Mouse (Mus musculus) liver, embryonic 15.5 days (tissue): ENCODE data around the gene Prickle4. TPM values are rescaled to one million over a fixed set of nuclear protein-coding genes. Genes with fewer than 3 reads are reported as not detected.
"Not testable (repeated sequence)": the region's sequence is repeated elsewhere in the genome, so short reads cannot be mapped to it uniquely, and the experiment has no call there.

Experiments
- ATAC-seq: fragments of 200-750 bp; cut with Nextera tagmentation; 2 replicates; pipeline ENCODE4 v1.8.0; 2017; ENCODE audit warnings: moderate number of reproducible peaks, mild to moderate bottlenecking, moderate library complexity; ENCODE audit not compliant: insufficient read depth
- H3K27ac ChIP-seq: fragments of 300-500 bp; sonication (generic); replicated peaks from 2 replicates; pipeline ENCODE4 v1.5.1; 2015; ENCODE audit warnings: mild to moderate bottlenecking, inconsistent platforms
- H3K27me3 ChIP-seq: fragments of 300-500 bp; sonication (generic); 2 replicates; pipeline ENCODE4 v1.6.1; 2015; ENCODE audit warnings: mild to moderate bottlenecking, inconsistent platforms
- H3K36me3 ChIP-seq: fragments of 300-500 bp; sonication (generic); replicated peaks from 2 replicates; pipeline ENCODE4 v1.6.1; 2015; ENCODE audit warnings: moderate library complexity, mild to moderate bottlenecking, inconsistent platforms
- H3K4me1 ChIP-seq: fragments of 300-500 bp; sonication (generic); replicated peaks from 2 replicates; pipeline ENCODE4 v1.6.1; 2015; ENCODE audit warnings: inconsistent platforms
- H3K4me2 ChIP-seq: fragments of 300-500 bp; sonication (generic); 2 replicates; pipeline ENCODE4 v1.6.1; 2015; ENCODE audit warnings: moderate library complexity, mild to moderate bottlenecking, inconsistent platforms
- H3K4me3 ChIP-seq: fragments of 300-500 bp; sonication (generic); replicated peaks from 2 replicates; pipeline ENCODE4 v1.5.1; 2015; ENCODE audit warnings: mild to moderate bottlenecking, inconsistent platforms
- H3K9ac ChIP-seq: fragments of 300-500 bp; sonication (generic); 2 replicates; pipeline ENCODE4 v1.6.1; 2015; ENCODE audit warnings: moderate library complexity, mild to moderate bottlenecking, inconsistent platforms
- H3K9me3 ChIP-seq: fragments of 300-500 bp; sonication (generic); replicated peaks from 2 replicates; pipeline ENCODE4 v1.6.1; 2016; ENCODE audit warnings: inconsistent platforms
- WGBS: fragments of 180-500 bp; shearing (Covaris S2); methylation state at CpG from one replicate; pipeline ENCODE4 v1.1.7; 2015; ENCODE audit warnings: mixed read lengths; ENCODE audit not compliant: insufficient replicate concordance; 5-methylcytosine and 5-hydroxymethylcytosine counted together
- polyA plus RNA-seq: library from polyadenylated mRNA; unstranded; fragments of >200 nt; fragmentation: Nextera tagmentation; extraction: Ambion mirVana; gene quantifications from 2 replicates; pipeline ENCODE4 v1.2.1, GENCODE M21; 2015

Prickle4 gene
- polyA plus RNA-seq, 1 experiment from 2014 or later, result not detected

- 63% methylated on average over 7 of the region's 7 CpGs for WGBS
- Histone ChIP-seq H3K4me2 (no peak overlapping the region), H3K36me3 (0 out of 2 replicates have a peak, but pooled peaks cover 7% of the 10 kb centered on the region), H3K9me3 (no peaks in the 10 kb centered on the region), H3K4me1 (no peaks in the 10 kb centered on the region), H3K27me3 (no peaks in the 10 kb centered on the region), H3K27ac (no peak overlapping the region), H3K9ac (no peak overlapping the region), H3K4me3 (no peak overlapping the region)
- ATAC-seq, result no peak
Observed at GRCm38 (mm10) chr17:47664474-47664873, 30.1 kb downstream of the Prickle4 start.

GRCm38 (mm10) chr17:47663009-47663713, 31.4 kb downstream of the Prickle4 start:
- Histone ChIP-seq H3K9me3 (no peaks in the 10 kb centered on the region), H3K4me2 (no peak overlapping the region), H3K27me3 (no peaks in the 10 kb centered on the region), H3K4me3 (no peak overlapping the region), H3K4me1 (peaks cover 6% of the 10 kb centered on the region; the same call in 1 of the 2 replicates), H3K9ac (no peak overlapping the region), H3K27ac (no peak overlapping the region), H3K36me3 (0 out of 2 replicates have a peak, but pooled peaks cover 7% of the 10 kb centered on the region)
- WGBS, result 76% methylated on average over 9 of the region's 9 CpGs
- no peak for ATAC-seq

DNA sequence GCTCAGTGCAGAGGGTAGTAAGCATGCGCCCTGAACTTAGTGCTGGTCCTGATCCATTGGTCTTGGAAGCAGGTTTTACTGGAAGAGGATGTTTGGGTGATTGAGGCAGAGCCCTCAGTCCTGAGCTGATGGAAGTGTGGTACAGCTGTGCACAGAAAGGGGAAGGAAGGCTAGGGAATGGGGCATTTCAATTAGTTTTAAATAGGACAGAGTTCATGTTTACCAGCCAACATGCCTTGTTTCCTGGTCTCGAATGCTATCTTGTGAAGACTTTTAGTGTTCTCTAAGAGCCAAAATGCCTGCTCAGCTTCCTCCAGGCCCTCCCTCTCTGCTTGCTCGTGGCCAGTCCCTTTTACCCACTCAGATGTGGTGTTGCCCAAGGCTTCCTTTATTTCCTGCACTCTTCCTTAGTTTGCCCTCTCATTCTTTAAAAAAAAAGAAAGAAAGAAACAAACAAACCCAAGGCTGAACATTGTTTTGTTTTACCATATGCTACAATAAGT, 35.7 kb downstream of the Prickle4 start:
- Histone ChIP-seq H3K4me3 (no peak overlapping the region), H3K36me3 (peaks cover 8% of the 10 kb centered on the region; the same call in 1 of the 2 replicates), H3K9me3 (no peaks in the 10 kb centered on the region), H3K27ac (0 out of 2 replicates have a peak overlapping the region, but pooled peaks have one; percentile 7), H3K4me1 (peaks cover 6% of the 10 kb centered on the region; the same call in 1 of the 2 replicates), H3K27me3 (no peaks in the 10 kb centered on the region), H3K4me2 (no peak overlapping the region), H3K9ac (no peak overlapping the region)
- ATAC-seq, result no peak
- 39% methylated on average over 3 of the region's 3 CpGs for WGBS

GRCm38 (mm10) chr17:47657901-47658300, 36.6 kb downstream of the Prickle4 start:
- Histone ChIP-seq H3K27me3 (no peaks in the 10 kb centered on the region), H3K4me2 (no peak overlapping the region), H3K9ac (no peak overlapping the region), H3K4me1 (peaks cover 6% of the 10 kb centered on the region; the same call in 1 of the 2 replicates), H3K36me3 (peaks cover 16% of the 10 kb centered on the region; the same call in 1 of the 2 replicates), H3K27ac (no peak overlapping the region), H3K4me3 (no peak overlapping the region), H3K9me3 (no peaks in the 10 kb centered on the region)
- 80% methylated on average over 4 of the region's 4 CpGs for WGBS
- no peak for ATAC-seq

DNA sequence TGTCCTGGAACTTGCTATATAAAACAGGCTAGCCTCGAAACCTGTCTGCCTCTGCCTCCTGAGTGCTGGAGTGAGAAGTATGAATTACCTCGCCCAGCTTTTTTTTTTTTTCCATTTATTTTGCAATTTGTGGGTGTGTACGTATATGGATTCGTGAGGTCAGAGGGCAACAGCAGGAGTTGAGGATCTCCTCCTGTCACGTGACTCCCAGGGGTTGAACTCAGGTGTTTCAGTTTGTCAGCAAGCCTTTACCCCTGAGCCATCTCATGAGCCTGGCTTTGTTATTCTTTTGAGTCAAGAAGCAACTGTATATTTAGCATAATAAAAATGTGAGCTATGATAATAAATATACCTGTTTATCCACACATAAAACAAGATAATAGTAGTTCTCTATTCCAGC, 38.8 kb downstream of the Prickle4 start:
- Histone ChIP-seq H3K4me2 (no peak overlapping the region), H3K36me3 (peaks cover 24% of the 10 kb centered on the region; the same call in 1 of the 2 replicates), H3K4me1 (peaks cover 6% of the 10 kb centered on the region; the same call in 1 of the 2 replicates), H3K27ac (no peak overlapping the region), H3K9ac (no peak overlapping the region), H3K4me3 (no peak overlapping the region), H3K27me3 (no peaks in the 10 kb centered on the region), H3K9me3 (no peaks in the 10 kb centered on the region)
- 77% methylated on average over 5 of the region's 5 CpGs for WGBS
- no peak for ATAC-seq

DNA sequence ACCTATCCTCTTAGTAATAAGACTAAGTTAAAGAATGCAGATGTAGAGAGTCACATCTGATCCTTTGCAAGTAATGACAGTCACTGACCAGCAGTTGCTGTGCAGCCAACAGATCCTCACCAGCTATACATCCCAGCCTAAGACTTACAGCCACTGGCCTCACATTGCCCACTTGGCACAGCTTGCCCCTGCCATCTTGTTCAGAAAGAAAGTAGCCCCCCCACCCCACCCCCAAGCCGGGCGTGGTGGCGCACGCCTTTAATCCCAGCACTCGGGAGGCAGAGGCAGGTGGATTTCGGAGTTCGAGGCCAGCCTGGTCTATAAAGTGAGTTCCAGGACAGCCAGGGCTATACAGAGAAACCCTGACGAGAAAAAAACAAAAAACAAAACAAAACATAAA, 40.2 kb downstream of the Prickle4 start:
- ATAC-seq, H3K27me3 ChIP-seq, H3K4me2 ChIP-seq, H3K9ac ChIP-seq, H3K9me3 ChIP-seq, H3K27ac ChIP-seq, H3K4me1 ChIP-seq, H3K4me3 ChIP-seq: not testable (repeated sequence)
- 81% methylated on average over 8 of the region's 8 CpGs for WGBS
- peaks cover 35% of the 10 kb centered on the region for H3K36me3 ChIP-seq

- H3K4me1 ChIP-seq, result 0 out of 2 replicates have a peak, but pooled peaks cover 4% of the 10 kb centered on the region
- whole genome bisulfite sequencing, result 80% methylated on average over 2 of the region's 2 CpGs
- H3K4me2 ChIP-seq, result no peak overlapping the region
- H3K27ac ChIP-seq, result no peak overlapping the region
- H3K27me3 ChIP-seq, result no peaks in the 10 kb centered on the region
- H3K9me3 ChIP-seq, result no peaks in the 10 kb centered on the region
- H3K9ac ChIP-seq, result no peak overlapping the region
- no peak overlapping the region for H3K4me3 ChIP-seq
- H3K36me3 ChIP-seq, result peaks cover 35% of the 10 kb centered on the region
- no peak for ATAC-seq
Observed at GRCm38 (mm10) chr17:47651953-47652352, 42.6 kb downstream of the Prickle4 start.

DNA sequence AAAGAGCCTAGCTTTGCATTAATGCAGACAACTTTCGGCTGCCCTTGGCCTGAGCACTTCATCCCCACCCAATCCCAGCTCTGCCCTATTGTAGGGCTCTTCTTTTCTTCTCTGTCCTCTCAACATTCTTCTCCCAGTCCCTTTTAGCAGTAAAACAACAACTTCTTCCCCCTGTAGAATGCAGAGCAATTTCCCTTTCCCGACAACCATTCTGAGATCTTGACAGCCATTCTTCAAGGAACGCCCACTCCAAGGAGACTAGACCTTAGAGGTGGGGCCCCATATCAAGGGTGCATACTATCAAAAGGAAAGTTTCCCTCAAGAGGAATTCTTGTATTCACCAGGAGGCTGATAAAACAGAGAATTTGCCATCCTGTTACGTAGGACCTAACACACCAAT, 45.6 kb downstream of the Prickle4 start:
- H3K27ac ChIP-seq, result no peak overlapping the region
- no peaks in the 10 kb centered on the region for H3K27me3 ChIP-seq
- no peak overlapping the region for H3K4me3 ChIP-seq
- H3K36me3 ChIP-seq, result peaks cover 30% of the 10 kb centered on the region
- H3K9ac ChIP-seq, result no peak overlapping the region
- 63% methylated on average over 4 of the region's 4 CpGs for WGBS
- peaks cover 7% of the 10 kb centered on the region; the same call in 1 of the 2 replicates for H3K4me1 ChIP-seq
- no peak for ATAC-seq
- no peak overlapping the region for H3K4me2 ChIP-seq
- H3K9me3 ChIP-seq, result no peaks in the 10 kb centered on the region

DNA sequence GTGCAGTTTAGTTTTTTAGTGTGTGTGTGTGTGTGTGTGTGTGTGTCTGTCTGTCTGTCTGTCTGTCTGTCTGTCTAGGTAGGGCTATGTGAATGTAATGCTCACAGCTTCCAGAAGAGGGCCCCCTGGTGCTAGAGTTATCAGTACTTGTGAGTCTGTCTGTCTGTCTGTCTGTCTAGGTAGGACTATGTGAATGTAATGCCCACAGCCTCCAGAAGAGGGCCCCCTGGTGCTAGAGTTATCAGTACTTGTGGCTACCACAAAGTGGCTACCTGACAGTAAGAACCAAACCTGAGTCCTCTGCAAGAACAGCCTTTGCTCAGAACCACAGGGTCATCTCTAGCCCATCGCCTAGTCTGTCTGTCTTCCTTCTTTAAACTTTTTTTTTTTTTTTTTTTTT, 47.9 kb downstream of the Prickle4 start:
- peak; percentile 58; the same call in 1 of the 2 replicates for ATAC-seq

GRCm38 (mm10) chr17:47642992-47643391, 51.5 kb downstream of the Prickle4 start:
- Histone ChIP-seq H3K4me1 (peaks cover 3% of the 10 kb centered on the region; the same call in 1 of the 2 replicates), H3K9ac (no peak overlapping the region), H3K4me2 (no peak overlapping the region), H3K4me3 (no peak overlapping the region), H3K36me3 (no peaks in the 10 kb centered on the region), H3K27me3 (no peaks in the 10 kb centered on the region), H3K27ac (no peak overlapping the region), H3K9me3 (no peaks in the 10 kb centered on the region)
- ATAC-seq, result no peak
- WGBS, result 74% methylated on average over 2 of the region's 2 CpGs

More for the DNA sequence above, 47.9 kb downstream of the Prickle4 start:
- Histone ChIP-seq H3K27me3 (no peaks in the 10 kb centered on the region), H3K4me3 (no peak overlapping the region), H3K9ac (no peak overlapping the region), H3K9me3 (no peaks in the 10 kb centered on the region), H3K4me1 (peaks cover 7% of the 10 kb centered on the region; the same call in 1 of the 2 replicates), H3K4me2 (no peak overlapping the region), H3K27ac (no peak overlapping the region; the same call in 1 of the 2 replicates), H3K36me3 (peaks cover 15% of the 10 kb centered on the region)
- 79% methylated on average over 1 of the region's 1 CpGs for WGBS
